Mouse (Mus musculus): Measurements from ENCODE around the gene Asah2. TPM values are rescaled to one million over a fixed set of nuclear protein-coding genes. Genes with fewer than 3 reads are reported as not detected.

Asah2 gene
- polyA plus RNA-seq, 1 experiment = 14.5 TPM

DNA sequence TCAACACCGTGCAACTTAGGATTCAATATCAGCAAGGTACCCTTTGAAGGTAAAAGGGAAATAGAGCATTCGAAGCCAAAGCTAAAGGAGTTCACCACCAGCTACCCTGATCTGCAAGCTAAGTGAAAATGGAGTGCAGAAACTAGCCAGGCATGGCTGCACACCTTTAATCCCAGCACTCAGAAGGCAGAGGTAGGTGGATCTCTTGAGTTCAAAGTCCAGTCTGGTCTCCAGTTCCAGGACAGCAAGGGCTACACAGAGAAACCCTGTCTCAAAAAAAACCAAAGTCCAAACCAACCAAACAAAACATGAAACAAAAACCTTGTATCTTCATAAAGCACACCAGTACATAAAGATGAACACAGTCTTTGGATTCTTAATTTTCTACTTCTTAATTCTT lies 11.7 kb upstream of the Asah2 start:
- Histone ChIP-seq H3K27me3 (ENCODE audit: control insufficient read depth, insufficient read depth, low read length) (no peaks in the 10 kb centered on the region), H3K27ac (ENCODE audit: insufficient read depth, low read length) (no peak overlapping the region), H3K4me1 (ENCODE audit: control insufficient read depth, insufficient read depth, low read length) (no peaks in the 10 kb centered on the region), H3K4me3 (replicated peaks; ENCODE audit: insufficient read depth, low read depth, low read length) (no peak overlapping the region)
- DNase-seq = no peak
- WGBS = 92% methylated on average over 2 of the region's 2 CpGs
- TF ChIP-seq CTCF (IDR thresholded peaks at IDR 0.05; ENCODE audit: borderline replicate concordance, insufficient read depth, low read depth, low read length) (no peak), POLR2A (IDR thresholded peaks at IDR 0.05; ENCODE audit: borderline replicate concordance, insufficient read depth, low read length) (no peak)

DNA sequence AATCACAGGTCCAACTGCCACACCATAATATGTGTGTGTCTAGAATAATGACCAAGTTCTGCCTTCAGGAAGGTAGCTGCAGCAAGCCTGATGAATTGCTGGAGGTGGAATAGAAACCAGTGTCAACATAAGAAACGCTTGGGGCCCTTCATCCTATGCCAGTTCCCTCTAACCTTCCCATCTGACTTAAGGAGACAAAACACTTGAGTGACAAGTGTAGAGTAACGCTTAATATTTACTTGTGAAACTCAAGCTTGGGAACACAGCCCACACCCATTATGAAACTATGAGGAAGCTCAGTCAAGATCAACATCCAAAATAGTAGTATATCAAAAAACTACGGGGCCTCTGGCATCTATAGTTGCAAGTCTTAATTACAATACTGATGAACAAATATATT lies 10.5 kb upstream of the Asah2 start:
- WGBS = 92% methylated on average over 3 of the region's 3 CpGs
- no peaks in the 10 kb centered on the region for H3K4me1 ChIP-seq (ENCODE audit: control insufficient read depth, insufficient read depth, low read length)
- no peak overlapping the region for H3K4me3 ChIP-seq (replicated peaks; ENCODE audit: insufficient read depth, low read depth, low read length)
- H3K27me3 ChIP-seq (ENCODE audit: control insufficient read depth, insufficient read depth, low read length) = no peaks in the 10 kb centered on the region
- TF ChIP-seq CTCF (IDR thresholded peaks at IDR 0.05; ENCODE audit: borderline replicate concordance, insufficient read depth, low read depth, low read length) (no peak), POLR2A (IDR thresholded peaks at IDR 0.05; ENCODE audit: borderline replicate concordance, insufficient read depth, low read length) (no peak)
- H3K27ac ChIP-seq (ENCODE audit: insufficient read depth, low read length) = no peak overlapping the region
- no peak for DNase-seq

GRCm38 (mm10) chr19:32117484-32118018 lies 9.5 kb upstream of the Asah2 start:
- 0 out of 2 replicates have a peak, but pooled peaks have one; percentile 17 for TF ChIP-seq CTCF (IDR thresholded peaks at IDR 0.05; ENCODE audit: borderline replicate concordance, insufficient read depth, low read depth, low read length)
- no peak for TF ChIP-seq POLR2A (IDR thresholded peaks at IDR 0.05; ENCODE audit: borderline replicate concordance, insufficient read depth, low read length)
- H3K4me3 ChIP-seq (replicated peaks; ENCODE audit: insufficient read depth, low read depth, low read length) = no peak overlapping the region
- DNase-seq = no peak
- no peaks in the 10 kb centered on the region for H3K4me1 ChIP-seq (ENCODE audit: control insufficient read depth, insufficient read depth, low read length)
- H3K27ac ChIP-seq (ENCODE audit: insufficient read depth, low read length) = no peak overlapping the region
- H3K27me3 ChIP-seq (ENCODE audit: control insufficient read depth, insufficient read depth, low read length) = no peaks in the 10 kb centered on the region
- 87% methylated on average over 6 of the region's 6 CpGs for WGBS

GRCm38 (mm10) chr19:32111866-32112790 lies 4.1 kb upstream of the Asah2 start:
- DNase-seq = no peak
- TF ChIP-seq CTCF (IDR thresholded peaks at IDR 0.05; ENCODE audit: borderline replicate concordance, insufficient read depth, low read depth, low read length) = no peak
- TF ChIP-seq POLR2A (IDR thresholded peaks at IDR 0.05; ENCODE audit: borderline replicate concordance, insufficient read depth, low read length) = no peak

DNA sequence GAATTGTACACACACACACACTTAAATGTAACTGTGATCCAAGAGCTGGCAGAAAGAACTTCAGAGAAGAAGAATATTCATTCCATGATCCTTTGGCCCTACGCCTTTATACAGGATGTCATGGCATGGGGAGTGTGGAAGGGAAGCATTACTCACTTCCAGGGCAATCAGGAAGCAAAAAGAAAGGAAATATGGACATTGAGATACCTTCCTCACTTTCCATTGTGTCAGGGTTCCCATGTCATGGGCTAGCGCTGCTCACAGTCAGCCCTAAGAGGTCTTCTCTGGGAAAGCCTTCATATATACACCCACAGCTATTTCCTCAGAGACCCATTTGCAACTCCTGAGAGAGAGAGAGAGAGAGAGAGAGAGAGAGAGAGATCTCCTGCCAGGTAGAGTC lies 1.3 kb downstream of the Asah2 start:
- no peak for TF ChIP-seq CTCF (IDR thresholded peaks at IDR 0.05; ENCODE audit: borderline replicate concordance, insufficient read depth, low read depth, low read length)
- TF ChIP-seq POLR2A (IDR thresholded peaks at IDR 0.05; ENCODE audit: borderline replicate concordance, insufficient read depth, low read length) = no peak
- H3K4me3 ChIP-seq (replicated peaks; ENCODE audit: insufficient read depth, low read depth, low read length) = no peak overlapping the region
- 97% methylated on average over 2 of the region's 2 CpGs for whole genome bisulfite sequencing
- no peak overlapping the region for H3K27ac ChIP-seq (ENCODE audit: insufficient read depth, low read length)
- no peak for DNase-seq
- H3K27me3 ChIP-seq (ENCODE audit: control insufficient read depth, insufficient read depth, low read length) = no peaks in the 10 kb centered on the region; the same call in 1 of the 2 replicates
- H3K4me1 ChIP-seq (ENCODE audit: control insufficient read depth, insufficient read depth, low read length) = no peaks in the 10 kb centered on the region

More at GRCm38 (mm10) chr19:32111866-32112790, 4.1 kb upstream of the Asah2 start:
- no peaks in the 10 kb centered on the region for H3K4me1 ChIP-seq (ENCODE audit: control insufficient read depth, insufficient read depth, low read length)
- no peaks in the 10 kb centered on the region for H3K27me3 ChIP-seq (ENCODE audit: control insufficient read depth, insufficient read depth, low read length)
- no peak overlapping the region for H3K4me3 ChIP-seq (replicated peaks; ENCODE audit: insufficient read depth, low read depth, low read length)
- WGBS = 91% methylated on average over 8 of the region's 8 CpGs
- no peak overlapping the region for H3K27ac ChIP-seq (ENCODE audit: insufficient read depth, low read length)

DNA sequence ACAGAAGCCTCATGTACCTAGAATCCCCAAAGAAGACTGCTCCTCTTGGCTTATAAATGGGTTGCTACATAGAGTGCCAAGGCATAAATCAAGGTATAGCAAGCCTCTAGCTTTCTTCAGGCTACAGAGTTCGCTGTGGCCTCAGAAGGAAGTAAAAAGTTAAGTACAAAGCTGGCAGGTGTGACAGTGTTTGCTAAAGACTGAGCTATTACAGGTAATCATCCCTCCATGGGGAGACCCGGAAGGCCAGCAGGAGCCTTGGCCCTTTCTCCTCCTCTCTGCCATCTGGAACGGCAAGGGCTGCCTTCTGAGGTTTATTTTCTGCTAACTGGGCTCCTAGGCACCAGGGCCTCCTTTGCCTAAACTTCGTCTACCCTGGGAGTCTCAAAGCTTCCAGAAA lies 3.8 kb downstream of the Asah2 start:
- Histone ChIP-seq H3K4me1 (ENCODE audit: control insufficient read depth, insufficient read depth, low read length) (no peaks in the 10 kb centered on the region), H3K27me3 (ENCODE audit: control insufficient read depth, insufficient read depth, low read length) (no peaks in the 10 kb centered on the region; the same call in 1 of the 2 replicates), H3K4me3 (replicated peaks; ENCODE audit: insufficient read depth, low read depth, low read length) (no peak overlapping the region), H3K27ac (ENCODE audit: insufficient read depth, low read length) (no peak overlapping the region)
- peak; percentile 42 to 47 for DNase-seq
- 19% methylated on average over 4 of the region's 4 CpGs for WGBS
- TF ChIP-seq POLR2A (IDR thresholded peaks at IDR 0.05; ENCODE audit: borderline replicate concordance, insufficient read depth, low read length) (no peak), CTCF (IDR thresholded peaks at IDR 0.05; ENCODE audit: borderline replicate concordance, insufficient read depth, low read depth, low read length) (no peak)

DNA sequence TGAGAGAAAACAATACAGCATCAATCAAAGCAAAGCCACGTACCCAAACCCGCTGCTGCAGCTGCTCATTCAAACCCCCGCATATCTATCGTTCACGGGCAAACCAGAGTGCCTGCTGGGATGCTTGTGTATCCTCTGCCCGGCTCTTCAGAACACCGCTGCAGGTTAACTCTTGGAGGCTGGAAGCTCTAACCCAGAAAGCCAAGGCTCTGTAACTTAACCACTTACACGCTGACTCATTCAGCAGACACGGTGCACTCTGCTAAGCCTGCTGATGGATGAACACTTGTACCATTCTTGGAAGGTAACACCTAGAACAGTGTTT lies 5.1 kb downstream of the Asah2 start:
- no peak for DNase-seq
- no peak overlapping the region for H3K27ac ChIP-seq (ENCODE audit: insufficient read depth, low read length)
- peak overlapping the region; percentile 5 for H3K4me3 ChIP-seq (replicated peaks; ENCODE audit: insufficient read depth, low read depth, low read length)
- 21% methylated on average over 9 of the region's 9 CpGs for WGBS
- H3K4me1 ChIP-seq (ENCODE audit: control insufficient read depth, insufficient read depth, low read length) = no peaks in the 10 kb centered on the region
- H3K27me3 ChIP-seq (ENCODE audit: control insufficient read depth, insufficient read depth, low read length) = no peaks in the 10 kb centered on the region; the same call in 1 of the 2 replicates
- no peak for TF ChIP-seq POLR2A (IDR thresholded peaks at IDR 0.05; ENCODE audit: borderline replicate concordance, insufficient read depth, low read length)

Measured in cerebellum, adult 2 months (tissue).